Mouse (Mus musculus) T-helper 17 cell (primary cell): ENCODE results near the gene Nova2.

ENCODE experiments used
- in situ Hi-C, 2 experiments: fragments of 300-600 bp; cut with MboI, MseI; formaldehyde crosslinking; loops; 1 replicate in 1 of 2; 2 replicates in 1 of 2; pipeline ENCODE4 v1.15.1; 2025; ENCODE audit warnings: high pct_unique_total_duplicates in 2 of 2

Gene Nova2

DNA sequence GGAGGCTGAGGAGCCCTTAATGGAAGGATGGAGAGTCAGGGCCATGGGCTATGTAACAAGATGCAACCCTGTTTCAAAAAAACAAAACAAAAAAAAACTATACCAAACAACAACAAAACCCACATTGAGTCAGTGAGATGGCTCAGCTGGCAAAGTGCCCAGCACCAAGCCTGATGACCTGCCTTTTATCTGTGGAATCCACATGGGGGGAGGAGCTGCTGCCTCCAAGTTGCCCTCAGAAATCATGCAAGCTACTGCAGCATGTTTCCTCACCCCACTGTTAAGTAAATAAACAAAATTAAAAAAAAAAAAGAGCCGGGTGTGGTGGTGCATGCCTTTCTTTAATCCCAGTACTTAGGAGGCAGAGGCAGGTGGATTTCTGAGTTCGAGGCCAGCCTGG lies 60.8 kb downstream of the Nova2 start:
- in situ Hi-C loops: loop anchor here in 1 of 2 experiments (5.0 kb wide), 1 partner anchor 74 kb away; the partner anchor contains the start of gene Ccdc61

DNA sequence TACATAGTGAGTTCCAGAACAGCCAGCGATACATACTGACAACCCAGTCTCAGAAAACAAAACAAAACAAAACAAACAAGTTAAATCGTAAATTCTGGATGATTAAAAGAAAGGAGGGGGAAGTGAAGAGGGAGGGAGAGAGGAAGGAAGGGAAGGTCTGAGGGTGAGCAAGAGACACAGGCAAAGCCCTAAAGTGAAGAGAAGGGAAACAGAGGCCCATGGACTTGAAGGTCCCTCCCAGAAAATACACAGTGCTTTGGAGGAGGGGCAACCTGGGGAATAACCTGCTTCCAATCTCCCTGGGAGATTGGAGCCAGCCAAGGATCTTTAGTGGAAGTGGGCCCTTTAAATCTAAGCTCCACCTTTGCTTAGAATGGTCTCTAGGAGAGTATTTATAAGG lies 61.4 kb downstream of the Nova2 start, which contains the start of gene Nanos2:
TSS of gene Nanos2 (plus strand) at position 301 of the 400 bp plus-strand sequence.
- in situ Hi-C loops: loop anchor here in 1 of 2 experiments (5.0 kb wide), 1 partner anchor 75 kb away; the partner anchor contains the start of gene Ccdc61

GRCm38 (mm10) chr7:18987747-18988146 lies 62.1 kb downstream of the Nova2 start:
- in situ Hi-C loops: loop anchor here in 1 of 2 experiments (5.0 kb wide), 1 partner anchor 75 kb away; the partner anchor contains the start of gene Ccdc61

- in situ Hi-C loops: loop anchor here in 1 of 2 experiments (5.0 kb wide), 1 partner anchor 76 kb away; the partner anchor contains the start of gene Ccdc61
These were observed 63.1 kb downstream of the Nova2 start for GRCm38 (mm10) chr7:18988780-18989179.

DNA sequence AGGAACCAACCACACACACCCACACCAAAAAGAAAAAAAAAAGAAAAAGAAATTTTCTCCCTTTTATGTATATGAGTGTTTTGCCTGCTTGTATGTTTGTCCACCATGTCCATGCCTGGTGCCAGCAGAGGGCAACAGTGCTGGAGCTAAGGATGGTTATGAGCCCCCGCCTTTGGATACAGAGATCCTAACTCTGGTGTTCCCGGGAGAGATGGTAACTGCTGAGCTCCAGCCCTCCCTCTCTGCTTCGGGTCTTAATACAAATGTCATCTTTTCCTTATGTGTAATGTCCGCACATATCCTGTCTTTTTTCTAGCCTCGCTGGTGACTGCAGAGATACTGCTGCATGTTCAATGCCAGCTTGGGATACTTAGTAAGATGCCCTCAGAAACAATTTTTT lies 64.3 kb downstream of the Nova2 start:
- in situ Hi-C loops: loop anchor here in 1 of 2 experiments (5.0 kb wide), 1 partner anchor 78 kb away; the partner anchor contains the start of gene Ccdc61

DNA sequence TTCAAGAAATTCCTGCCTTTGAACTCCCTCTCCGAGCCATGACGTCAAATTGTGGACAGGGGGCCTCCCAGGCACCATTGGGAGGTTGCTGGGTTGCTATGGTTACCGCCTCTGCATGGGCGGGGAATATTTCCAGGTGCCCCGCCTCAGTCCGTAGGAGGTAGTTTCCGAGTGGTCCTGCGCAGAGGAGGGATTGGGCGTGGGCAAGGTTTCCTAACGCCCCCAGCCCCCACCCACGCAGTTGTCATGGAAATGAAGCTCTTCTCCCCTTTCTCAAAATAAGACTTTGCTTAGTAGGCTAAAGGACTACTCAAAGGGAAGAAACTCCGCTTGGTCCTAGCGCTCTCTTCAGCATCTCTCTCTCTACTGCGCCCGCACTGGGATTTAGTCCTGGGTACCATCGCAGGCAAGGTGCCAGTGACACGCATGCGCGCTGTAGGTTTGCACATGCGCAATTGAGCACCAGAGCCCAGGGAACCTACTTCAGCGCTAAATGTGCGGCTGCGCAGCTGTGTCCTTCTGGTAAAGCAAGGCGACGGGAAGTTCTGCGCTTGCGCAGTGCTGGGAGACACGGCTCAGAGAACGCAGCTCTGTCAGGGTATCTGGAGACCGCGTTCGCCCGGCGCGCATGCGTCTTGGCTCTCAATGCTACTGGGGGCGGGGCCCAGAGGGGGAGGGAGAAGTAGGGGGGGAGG lies 65.1 kb downstream of the Nova2 start, which contains the start of gene Mypop:
TSS of gene Mypop (plus strand) at position 645 of the 695 bp plus-strand sequence.
- in situ Hi-C loops: no loop called here

DNA sequence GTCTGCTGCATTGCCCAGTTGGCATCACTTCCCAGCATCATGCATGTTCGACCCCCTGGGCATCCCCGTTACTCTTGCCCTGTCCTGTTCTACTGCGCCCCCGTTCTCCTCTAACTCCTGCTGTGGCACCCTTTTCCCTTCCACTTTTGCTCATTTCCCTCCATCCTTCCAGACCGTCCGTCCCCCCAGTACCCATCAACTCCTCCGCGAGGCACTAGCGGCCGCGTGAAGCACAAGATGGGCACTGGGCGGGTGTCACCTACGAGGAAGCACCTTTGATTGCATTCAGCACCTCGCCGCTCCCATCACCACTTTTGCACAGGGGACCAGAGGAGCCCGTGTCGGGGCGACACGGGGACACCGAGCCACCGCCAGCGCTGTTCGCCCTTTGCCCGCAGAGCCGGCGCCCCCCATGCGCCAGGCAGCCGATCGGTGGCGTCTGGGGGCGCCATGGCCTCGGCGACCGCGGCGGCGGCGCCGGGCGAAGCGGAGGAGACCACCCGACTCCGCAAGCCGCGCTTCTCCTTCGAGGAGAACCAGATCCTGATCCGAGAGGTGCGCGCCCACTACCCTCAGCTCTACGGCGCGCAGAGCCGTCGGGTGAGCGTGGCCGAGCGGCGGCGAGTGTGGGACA lies 66.1 kb downstream of the Nova2 start:
- in situ Hi-C loops: no loop called here

GRCm38 (mm10) chr7:18992294-18992675 lies 66.6 kb downstream of the Nova2 start:
- in situ Hi-C loops: no loop called here

- in situ Hi-C loops: no loop called here
These were observed 67.3 kb downstream of the Nova2 start for GRCm38 (mm10) chr7:18993036-18993435.

GRCm38 (mm10) chr7:18998835-18999234 lies 73.1 kb downstream of the Nova2 start:
- in situ Hi-C loops: no loop called here

- in situ Hi-C loops: no loop called here
These were observed 74.7 kb downstream of the Nova2 start for GRCm38 (mm10) chr7:19000421-19000820.

- in situ Hi-C loops: no loop called here
These were observed 75.5 kb downstream of the Nova2 start for GRCm38 (mm10) chr7:19001066-19001806.

- in situ Hi-C loops: no loop called here
These were observed 76.1 kb downstream of the Nova2 start for GRCm38 (mm10) chr7:19001807-19002085.

- in situ Hi-C loops: no loop called here
These were observed 76.4 kb downstream of the Nova2 start for GRCm38 (mm10) chr7:19002115-19002514.

DNA sequence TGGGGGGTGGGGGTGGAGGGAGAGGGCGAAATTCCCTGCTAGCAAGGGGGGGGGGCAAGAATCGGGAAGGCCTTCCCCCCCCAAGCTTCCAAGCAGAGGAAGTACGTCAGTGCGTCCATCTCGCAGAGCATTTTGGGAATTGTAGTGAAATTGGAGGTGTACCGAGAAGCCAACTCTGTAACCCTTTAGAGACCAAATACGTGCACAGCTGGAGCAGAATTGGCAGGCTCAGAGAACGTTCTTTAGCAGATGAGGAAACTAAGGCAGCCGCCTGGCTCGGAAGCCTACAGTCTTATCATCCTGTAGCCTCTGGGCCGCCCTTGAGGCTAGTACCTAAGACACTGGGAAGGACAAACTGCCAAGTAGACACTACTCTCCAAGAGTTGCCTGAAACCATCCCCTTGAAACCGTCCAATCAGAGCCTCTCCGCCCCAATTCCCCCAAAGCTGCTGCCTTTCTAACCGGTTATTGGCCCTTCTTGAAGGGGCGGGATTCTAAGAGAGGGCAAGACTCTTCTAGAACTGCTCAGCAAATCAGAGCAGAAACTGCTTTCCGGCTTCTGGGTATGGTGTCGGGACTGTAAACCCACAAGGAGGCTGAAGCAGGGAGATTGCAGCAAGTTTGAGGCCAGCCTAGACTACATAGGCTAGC lies 77.3 kb downstream of the Nova2 start:
- in situ Hi-C loops: no loop called here

DNA sequence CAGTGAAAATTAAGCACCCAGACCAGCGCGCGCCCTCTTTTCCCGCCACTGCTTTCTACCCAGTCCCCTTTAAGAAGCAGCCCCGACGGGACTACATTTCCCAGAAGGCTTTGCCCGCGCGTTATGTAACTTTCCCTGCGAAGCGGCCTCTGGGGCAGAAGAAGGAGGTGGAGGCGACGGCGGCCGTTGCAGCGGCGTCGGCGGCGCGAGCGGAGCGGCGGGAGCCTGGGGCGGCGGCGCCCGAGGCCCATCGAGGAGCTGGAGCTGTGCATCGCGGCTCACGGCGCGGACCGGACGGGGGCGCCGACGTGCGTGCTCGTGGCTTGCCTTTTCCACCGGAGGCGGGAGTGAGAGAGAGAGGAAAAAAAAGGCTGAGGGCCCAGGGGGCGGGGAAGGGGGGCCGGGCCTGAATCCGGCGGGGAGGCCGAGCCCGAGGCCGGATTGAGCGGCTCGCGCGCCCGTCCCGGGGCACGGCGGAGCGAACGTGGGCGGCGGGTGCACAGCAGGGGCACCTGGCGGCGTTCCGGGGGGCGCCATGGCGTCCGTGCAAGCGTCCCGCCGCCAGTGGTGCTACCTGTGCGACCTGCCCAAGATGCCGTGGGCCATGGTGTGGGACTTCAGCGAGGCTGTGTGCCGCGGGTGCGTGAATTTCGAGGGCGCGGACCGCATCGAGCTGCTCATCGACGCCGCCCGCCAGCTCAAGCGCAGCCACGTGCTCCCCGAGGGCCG lies 78.4 kb downstream of the Nova2 start, which contains the start of gene Irf2bp1:
TSS of gene Irf2bp1 (plus strand) at position 143 of the 729 bp plus-strand sequence.
- in situ Hi-C loops: no loop called here

- in situ Hi-C loops: no loop called here
These were observed 79.0 kb downstream of the Nova2 start for GRCm38 (mm10) chr7:19004631-19005079.

- in situ Hi-C loops: no loop called here
These were observed 79.9 kb downstream of the Nova2 start for GRCm38 (mm10) chr7:19005417-19006121.

DNA sequence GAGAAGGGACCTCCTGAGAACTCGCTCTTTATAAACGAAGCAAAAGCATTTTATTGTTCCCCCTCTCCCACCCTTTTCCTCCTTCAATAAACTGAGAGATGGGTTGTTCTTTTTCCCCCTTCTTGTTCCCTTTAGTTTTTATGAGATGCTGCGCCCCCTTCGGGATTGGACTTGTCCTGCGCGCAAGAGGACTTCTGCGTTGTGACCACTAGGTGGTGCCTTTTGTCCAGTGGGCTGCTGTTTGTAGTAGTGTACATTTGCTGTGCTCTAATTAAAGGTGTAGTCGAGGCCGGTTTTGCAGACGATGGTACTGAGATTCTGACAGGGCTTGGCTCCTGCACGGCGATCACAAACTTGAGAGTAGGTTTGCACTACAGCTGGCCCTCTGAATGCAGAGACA lies 80.8 kb downstream of the Nova2 start:
- in situ Hi-C loops: no loop called here
